Mouse (Mus musculus) myocyte (in vitro differentiated cells): ENCODE data around the gene Eif4g3.

Experiments used
- E2F4 ChIP-seq: IDR thresholded peaks from one replicate; pipeline ENCODE4 v1.6.1; 2011; ENCODE audit warnings: mild to moderate bottlenecking, control low read depth, moderate library complexity; ENCODE audit not compliant: insufficient read depth
- MAX ChIP-seq: IDR thresholded peaks from one replicate; pipeline ENCODE4 v1.6.1; 2011; ENCODE audit warnings: low read depth, mild to moderate bottlenecking, control low read depth
- MYOD1 ChIP-seq, 3 experiments: IDR thresholded peaks; one replicate each; pipeline ENCODE4 v1.6.1; 2011; ENCODE audit warnings: control low read depth in 2 of 3, low read depth in 2 of 3, mild to moderate bottlenecking in 2 of 3, moderate library complexity in 1 of 3; ENCODE audit not compliant: insufficient read length in 2 of 3, control insufficient read depth in 1 of 3
- MYOG ChIP-seq, 3 experiments: IDR thresholded peaks; one replicate each; pipeline ENCODE4 v1.6.1; 2011; ENCODE audit warnings: control low read depth in 2 of 3, low read depth in 2 of 3, mild to moderate bottlenecking in 2 of 3; ENCODE audit not compliant: insufficient read length in 2 of 3, control insufficient read depth in 1 of 3, insufficient read depth in 1 of 3
- POLR2A ChIP-seq: IDR thresholded peaks from one replicate; pipeline ENCODE4 v1.6.1; 2011; ENCODE audit warnings: low read depth, mild to moderate bottlenecking, control low read depth, moderate library complexity; ENCODE audit not compliant: insufficient read length
- POLR2AphosphoS2 ChIP-seq: IDR thresholded peaks from one replicate; pipeline ENCODE4 v1.6.1; 2011; ENCODE audit warnings: low read depth, control low read depth; ENCODE audit not compliant: insufficient read length
- TCF12 ChIP-seq: IDR thresholded peaks from one replicate; pipeline ENCODE4 v1.6.1; 2011; ENCODE audit warnings: mild to moderate bottlenecking, control low read depth; ENCODE audit not compliant: poor library complexity, insufficient read depth, severe bottlenecking
- USF1 ChIP-seq: IDR thresholded peaks from one replicate; pipeline ENCODE4 v1.6.1; 2011; ENCODE audit warnings: low read depth, mild to moderate bottlenecking, control low read depth, moderate library complexity

DNA sequence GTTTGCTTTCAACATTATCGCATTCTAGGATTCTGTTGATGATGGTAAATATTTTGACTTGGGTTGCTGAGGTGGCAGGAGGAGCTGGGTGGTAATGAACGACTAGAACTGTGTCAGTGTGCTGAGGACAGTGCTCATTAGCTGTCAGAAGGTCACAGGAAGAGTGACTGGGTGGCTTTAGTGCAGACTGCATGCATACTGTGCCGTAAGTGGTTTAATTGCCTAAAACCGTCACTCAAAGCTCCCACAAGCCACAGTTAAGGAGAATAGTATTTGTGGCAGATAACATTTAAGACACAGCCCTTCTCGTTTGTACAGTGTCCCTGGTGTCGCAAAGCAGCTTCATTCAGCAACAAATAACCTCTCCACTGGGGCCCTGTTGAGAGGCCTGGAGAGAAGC, 78.7 kb downstream of the Eif4g3 start:
- TF ChIP-seq POLR2A, result no peak
- no peak for TF ChIP-seq E2F4
- TF ChIP-seq USF1, result no peak
- no peak for TF ChIP-seq MYOG (IDR thresholded peaks at IDR 0.05; ENCODE audit: control insufficient read depth in 1 of 3, insufficient read depth in 1 of 3, insufficient read length in 2 of 3, low read depth in 2 of 3)
- no peak for TF ChIP-seq POLR2AphosphoS2
- no peak for TF ChIP-seq TCF12
- no peak for TF ChIP-seq MAX
- no peak for TF ChIP-seq MYOD1 (IDR thresholded peaks at IDR 0.05; ENCODE audit: control insufficient read depth in 1 of 3, insufficient read length in 2 of 3, low read depth in 2 of 3)
